In genomic region chr10:111566873-111567381, GRCm38 (mm10) we compare ENCODE assay signal across 9 mouse cellular contexts.
DNase-seq lines count a peak whose midpoint lies in the region; ATAC-seq and TF ChIP-seq lines count a peak whose summit lies in the region.
"Had no signal": no experiment of that assay in that cellular context is flagged by ENCODE, and none has a peak within 500 bp of the region (broad histone marks: within the 10 kb centered on the region; RNA-seq: fewer than 3 reads in every experiment).

No protein-coding gene starts in this region.

- WGBS in heart, embryonic 13.5 days, result 67% methylated on average over 12 of the region's 12 CpGs
- WGBS in midbrain, postnatal 0 days, result 51% methylated on average over 12 of the region's 12 CpGs

- ATAC-seq in heart, embryonic 13.5 days (ENCODE audit: extremely low read depth, insufficient number of reproducible peaks, low FRiP score, low TSS enrichment), result no peak
- peak; percentile 68 for ATAC-seq in midbrain, postnatal 0 days (ENCODE audit: low FRiP score)
- no peak for ATAC-seq in erythroid progenitor cell, adult 5-6 weeks (replicated peaks; ENCODE audit: low FRiP score, poor library complexity, severe bottlenecking)

- no peak for TF ChIP-seq CTCF in cortical plate, adult 2 months (IDR thresholded peaks at IDR 0.05; ENCODE audit: extremely low read depth, insufficient read depth, low read length)
- TF ChIP-seq CTCF in midbrain, postnatal 0 days (IDR thresholded peaks at IDR 0.05), result no peak

- peak; percentile 37 for DNase-seq in ovary, postnatal 14 days (ENCODE audit: low spot score)
- DNase-seq in ovary, postnatal 10 days (ENCODE audit: low spot score), result no peak
- peak; percentile 83 for DNase-seq in layer of hippocampus, adult 9-11 months
- peak; percentile 79 for DNase-seq in midbrain, postnatal 0 days (ENCODE audit: low spot score)
- no peak for DNase-seq in thymus, adult 18-20 months

- no peaks in the 10 kb centered on the region for H3K36me3 ChIP-seq in heart, embryonic 13.5 days
- H3K36me3 ChIP-seq in midbrain, postnatal 0 days (ENCODE audit: insufficient read depth, low read length), result no peaks in the 10 kb centered on the region
- H3K36me3 ChIP-seq: limb, embryonic 12.5 days had no signal

- H3K4me1 ChIP-seq in cortical plate, adult 2 months (ENCODE audit: control insufficient read depth, insufficient read depth, low read length), result peaks cover 2% of the 10 kb centered on the region; the same call in 1 of the 2 replicates
- H3K4me1 ChIP-seq in heart, embryonic 13.5 days, result peaks cover 21% of the 10 kb centered on the region
- no peaks in the 10 kb centered on the region for H3K4me1 ChIP-seq in midbrain, postnatal 0 days (ENCODE audit: insufficient read depth, low read length)

- H3K4me2 ChIP-seq in heart, embryonic 13.5 days, result no peak overlapping the region
- H3K4me2 ChIP-seq in midbrain, postnatal 0 days (ENCODE audit: low read depth, low read length, poor library complexity, severe bottlenecking), result no peak overlapping the region
- H3K4me2 ChIP-seq: limb, embryonic 12.5 days had no signal

- H3K27ac ChIP-seq in cortical plate, adult 2 months (ENCODE audit: insufficient read depth, low read length), result peak overlapping the region; percentile 4; the same call in 1 of the 2 replicates
- H3K27ac ChIP-seq in heart, embryonic 13.5 days (replicated peaks), result peak overlapping the region; percentile 13; the same call in 1 of the 2 replicates
- peak overlapping the region; percentile 32; the same call in 1 of the 2 replicates for H3K27ac ChIP-seq in midbrain, postnatal 0 days (ENCODE audit: low read depth, low read length)
- H3K27ac ChIP-seq: limb, embryonic 12.5 days had no signal

- no peak overlapping the region for H3K9ac ChIP-seq in heart, embryonic 13.5 days
- no peak overlapping the region for H3K9ac ChIP-seq in midbrain, postnatal 0 days (replicated peaks; ENCODE audit: low read length, poor library complexity, severe bottlenecking)
- H3K9ac ChIP-seq: limb, embryonic 12.5 days had no signal

- H3K9me3 ChIP-seq in heart, embryonic 13.5 days, result peaks cover 3% of the 10 kb centered on the region; the same call in 1 of the 2 replicates
- H3K9me3 ChIP-seq in midbrain, postnatal 0 days (ENCODE audit: low read length), result no peaks in the 10 kb centered on the region
- H3K9me3 ChIP-seq: limb, embryonic 12.5 days had no signal

- H3K4me3 ChIP-seq in cortical plate, adult 2 months (ENCODE audit: insufficient read depth, low read length), result no peak overlapping the region
- H3K4me3 ChIP-seq in heart, embryonic 13.5 days, result no peak overlapping the region
- no peak overlapping the region for H3K4me3 ChIP-seq in midbrain, postnatal 0 days (ENCODE audit: low read depth, low read length)
- H3K4me3 ChIP-seq: limb, embryonic 12.5 days had no signal

- TF ChIP-seq POLR2A in cortical plate, adult 2 months (IDR thresholded peaks at IDR 0.05; ENCODE audit: extremely low read depth, insufficient read depth, low read length), result no peak

- no peaks in the 10 kb centered on the region for H3K27me3 ChIP-seq in heart, embryonic 13.5 days (replicated peaks)
- no peaks in the 10 kb centered on the region for H3K27me3 ChIP-seq in midbrain, postnatal 0 days (ENCODE audit: insufficient read depth, low read length)
- H3K27me3 ChIP-seq: limb, embryonic 12.5 days had no signal

Comparison
In these comparisons a context has a peak if more than half of its experiments do, and no peak if none do; other contexts are left out.
1. DNase-seq: peak in ovary, postnatal 14 days (single experiment), layer of hippocampus, adult 9-11 months (single experiment) and midbrain, postnatal 0 days (single experiment); none in ovary, postnatal 10 days (single experiment) and thymus, adult 18-20 months (0 of 2).
2. Peak in every context shown above with its lines, with median percentiles within 50 percentile points of each other: H3K27ac ChIP-seq.